Mouse (Mus musculus) stomach, postnatal 0 days (tissue): ENCODE results near the gene Kcne2. TPM values are rescaled to one million over a fixed set of nuclear protein-coding genes. Genes with fewer than 3 reads are reported as not detected.

Source experiments
- ATAC-seq: fragments of 200-750 bp; cut with Nextera tagmentation; 2 replicates; pipeline ENCODE4 v1.8.0; 2017; ENCODE audit not compliant: low FRiP score, low TSS enrichment
- DNase-seq: peaks from one replicate; pipeline ENCODE4 v3.0.0-alpha.2; 2016; ENCODE audit warnings: low spot score
- H3K27ac ChIP-seq: fragments of 300-500 bp; sonication (generic); replicated peaks from 2 replicates; pipeline ENCODE4 v1.5.1; 2014; ENCODE audit warnings: mild to moderate bottlenecking, control low read depth
- H3K27me3 ChIP-seq: fragments of 300-500 bp; sonication (generic); 2 replicates; pipeline ENCODE4 v1.6.1; 2014; ENCODE audit warnings: low read length; ENCODE audit not compliant: control insufficient read depth, insufficient read depth
- H3K36me3 ChIP-seq: fragments of 300-500 bp; sonication (generic); 2 replicates; pipeline ENCODE4 v1.6.1; 2014; ENCODE audit warnings: low read length, mixed read lengths; ENCODE audit not compliant: control insufficient read depth, insufficient read depth
- H3K4me1 ChIP-seq: fragments of 300-500 bp; sonication (generic); replicated peaks from 2 replicates; pipeline ENCODE4 v1.6.1; 2014; ENCODE audit warnings: antibody characterized with exemption; ENCODE audit not compliant: control insufficient read depth, insufficient read depth
- H3K4me2 ChIP-seq: fragments of 300-500 bp; sonication (generic); replicated peaks from 2 replicates; pipeline ENCODE4 v1.6.1; 2014; ENCODE audit warnings: low read depth, mild to moderate bottlenecking, control low read depth, moderate library complexity
- H3K4me3 ChIP-seq: fragments of 300-500 bp; sonication (generic); 2 replicates; pipeline ENCODE4 v1.5.1; 2014; ENCODE audit warnings: low read depth, low read length, control low read depth
- H3K9ac ChIP-seq: fragments of 300-500 bp; sonication (generic); 2 replicates; pipeline ENCODE4 v1.6.1; 2014; ENCODE audit warnings: mild to moderate bottlenecking, low read length, control low read depth, mixed read lengths
- H3K9me3 ChIP-seq: fragments of 300-500 bp; sonication (generic); 2 replicates; pipeline ENCODE4 v1.6.1; 2016; ENCODE audit warnings: low read length; ENCODE audit not compliant: control insufficient read depth
- CTCF ChIP-seq: IDR thresholded peaks from 2 replicates; pipeline ENCODE4 v1.5.1; 2016; ENCODE audit warnings: antibody characterized with exemption, low read depth, mild to moderate bottlenecking, moderate library complexity
- EP300 ChIP-seq: optimal IDR thresholded peaks from 2 replicates; pipeline ENCODE3; 2016; ENCODE audit warnings: antibody characterized with exemption
- WGBS: fragments of 180-500 bp; shearing (Covaris S2); extraction: QIAGEN DNeasy Blood & Tissue Kit; methylation state at CpG from one replicate; pipeline ENCODE4 v1.1.7; 2014; 5-methylcytosine and 5-hydroxymethylcytosine counted together
- polyA plus RNA-seq: library from polyadenylated mRNA; unstranded; fragments of >200 nt; fragmentation: Nextera tagmentation; extraction: Ambion mirVana; gene quantifications from 2 replicates; pipeline ENCODE4 v1.2.1, GENCODE M21; 2015

Gene Kcne2
- polyA plus RNA-seq, 1 experiment from 2014 or later: 29.8 TPM

GRCm38 (mm10) chr16:92254316-92254715, 37.9 kb upstream of the Kcne2 start:
- no peaks in the 10 kb centered on the region for H3K36me3 ChIP-seq
- DNase-seq (no peak), ATAC-seq (no peak)
- H3K9me3 ChIP-seq: no peaks in the 10 kb centered on the region
- no peak overlapping the region for H3K9ac ChIP-seq
- H3K4me1 ChIP-seq: no peaks in the 10 kb centered on the region
- no peaks in the 10 kb centered on the region for H3K27me3 ChIP-seq
- H3K4me2 ChIP-seq: no peak overlapping the region
- H3K27ac ChIP-seq: no peak overlapping the region
- TF ChIP-seq EP300: no peak
- 68% methylated on average over 3 of the region's 3 CpGs for WGBS
- H3K4me3 ChIP-seq: no peak overlapping the region

- no peaks in the 10 kb centered on the region for H3K27me3 ChIP-seq
- no peaks in the 10 kb centered on the region for H3K9me3 ChIP-seq
- H3K27ac ChIP-seq: no peak overlapping the region
- TF ChIP-seq CTCF (no peak), EP300 (no peak)
- no peak overlapping the region for H3K9ac ChIP-seq
- DNase-seq: no peak
- no peaks in the 10 kb centered on the region for H3K36me3 ChIP-seq
- peak; percentile 42; the same call in 1 of the 2 replicates for ATAC-seq
- H3K4me2 ChIP-seq: no peak overlapping the region
- WGBS: 39% methylated on average over 12 of the region's 12 CpGs
- no peak overlapping the region for H3K4me3 ChIP-seq
- H3K4me1 ChIP-seq: no peaks in the 10 kb centered on the region
Observed at GRCm38 (mm10) chr16:92267861-92268260, 24.3 kb upstream of the Kcne2 start.

- DNase-seq: no peak
- Histone ChIP-seq H3K9ac (no peak overlapping the region), H3K27ac (no peak overlapping the region), H3K4me1 (no peaks in the 10 kb centered on the region), H3K4me2 (no peak overlapping the region), H3K27me3 (no peaks in the 10 kb centered on the region), H3K36me3 (no peaks in the 10 kb centered on the region), H3K9me3 (no peaks in the 10 kb centered on the region), H3K4me3 (no peak overlapping the region)
- TF ChIP-seq CTCF (no peak), EP300 (no peak)
- ATAC-seq: no peak
- WGBS: 91% methylated on average over 5 of the region's 5 CpGs
Observed at GRCm38 (mm10) chr16:92274516-92274915, 17.7 kb upstream of the Kcne2 start.

- Histone ChIP-seq H3K36me3 (no peaks in the 10 kb centered on the region), H3K27ac (no peak overlapping the region), H3K9me3 (no peaks in the 10 kb centered on the region), H3K27me3 (no peaks in the 10 kb centered on the region), H3K9ac (no peak overlapping the region), H3K4me2 (no peak overlapping the region), H3K4me1 (no peaks in the 10 kb centered on the region), H3K4me3 (no peak overlapping the region)
- 73% methylated on average over 4 of the region's 4 CpGs for WGBS
- no peak for DNase-seq
- TF ChIP-seq EP300 (no peak), CTCF (no peak)
- no peak for ATAC-seq
Observed at GRCm38 (mm10) chr16:92275526-92275925, 16.7 kb upstream of the Kcne2 start.

- no peaks in the 10 kb centered on the region for H3K27me3 ChIP-seq
- DNase-seq: no peak
- TF ChIP-seq EP300 (no peak), CTCF (no peak)
- no peaks in the 10 kb centered on the region for H3K9me3 ChIP-seq
- 80% methylated on average over 5 of the region's 5 CpGs for WGBS
- H3K4me2 ChIP-seq: no peak overlapping the region
- H3K4me1 ChIP-seq: no peaks in the 10 kb centered on the region
- ATAC-seq: no peak
- no peak overlapping the region for H3K9ac ChIP-seq
- H3K36me3 ChIP-seq: no peaks in the 10 kb centered on the region
- no peak overlapping the region for H3K27ac ChIP-seq
- H3K4me3 ChIP-seq: no peak overlapping the region
Observed at GRCm38 (mm10) chr16:92282671-92283070, 9.5 kb upstream of the Kcne2 start.

- Histone ChIP-seq H3K27ac (0 out of 2 replicates have a peak overlapping the region, but pooled peaks have one; percentile 4), H3K4me3 (no peak overlapping the region), H3K4me1 (no peaks in the 10 kb centered on the region), H3K27me3 (no peaks in the 10 kb centered on the region), H3K9me3 (no peaks in the 10 kb centered on the region), H3K36me3 (no peaks in the 10 kb centered on the region), H3K9ac (no peak overlapping the region), H3K4me2 (no peak overlapping the region)
- ATAC-seq (no peak; the same call in 1 of the 2 replicates), DNase-seq (no peak)
- 19% methylated on average over 10 of the region's 10 CpGs for WGBS
- TF ChIP-seq CTCF (0 out of 2 replicates have a peak, but pooled peaks have one; percentile 2), EP300 (no peak)
Observed at GRCm38 (mm10) chr16:92285068-92285467, 7.1 kb upstream of the Kcne2 start.
